Mouse (Mus musculus) MEL (cell line): ENCODE results near the gene Gtf2h1. TPM values are rescaled to one million over a fixed set of nuclear protein-coding genes. Genes with fewer than 3 reads are reported as not detected.

Experiments used
- DNase-seq: peaks from one replicate; pipeline ENCODE4 v3.0.0; 2011; ENCODE audit warnings: low read depth, low spot score
- H3K27ac ChIP-seq: 2 replicates; pipeline ENCODE4 v1.5.1; 2012; ENCODE audit warnings: low read depth, mild to moderate bottlenecking, control low read depth, low read length, moderate library complexity; ENCODE audit not compliant: control insufficient read depth
- H3K27me3 ChIP-seq, 2 experiments: fragments of 150-350 bp in 1 of 2; sonication (generic) in 1 of 2; 2 replicates each; pipeline ENCODE4 v1.6.1; 2012; ENCODE audit warnings: low read length in 2 of 2, mild to moderate bottlenecking in 2 of 2, improper control_type of control experiment in 1 of 2, moderate library complexity in 1 of 2; ENCODE audit not compliant: insufficient read depth in 2 of 2, control insufficient read depth in 1 of 2
- H3K36me3 ChIP-seq, 2 experiments: 2 replicates each; pipeline ENCODE4 v1.6.1; 2012 to 2014; ENCODE audit warnings: low read length in 2 of 2, improper control_type of control experiment in 1 of 2, inconsistent platforms in 1 of 2, mild to moderate bottlenecking in 1 of 2; ENCODE audit not compliant: insufficient read depth in 2 of 2, control insufficient read depth in 1 of 2
- H3K4me1 ChIP-seq, 2 experiments: fragments of 150-350 bp in 1 of 2; sonication (generic) in 1 of 2; 2 replicates each; pipeline ENCODE4 v1.6.1; 2012; ENCODE audit warnings: low read length in 2 of 2, improper control_type of control experiment in 1 of 2, mild to moderate bottlenecking in 1 of 2; ENCODE audit not compliant: insufficient read depth in 2 of 2, control insufficient read depth in 1 of 2
- H3K4me3 ChIP-seq, 2 experiments: fragments of 150-350 bp in 1 of 2; sonication (generic) in 1 of 2; 2 replicates each; pipeline ENCODE4 v1.5.1; 2012; ENCODE audit warnings: low read depth in 2 of 2, low read length in 2 of 2, mild to moderate bottlenecking in 2 of 2, moderate library complexity in 2 of 2, control low read depth in 1 of 2, improper control_type of control experiment in 1 of 2; ENCODE audit not compliant: control insufficient read depth in 1 of 2, insufficient read depth in 1 of 2
- H3K79me2 ChIP-seq: 2 replicates; pipeline ENCODE4 v1.6.1; 2012; ENCODE audit warnings: mild to moderate bottlenecking, low read length, moderate library complexity; ENCODE audit not compliant: control insufficient read depth, poor library complexity, insufficient read depth
- H3K9ac ChIP-seq: 2 replicates; pipeline ENCODE4 v1.6.1; 2012; ENCODE audit warnings: low read depth, mild to moderate bottlenecking, control low read depth, low read length, moderate library complexity; ENCODE audit not compliant: control insufficient read depth, poor library complexity, severe bottlenecking
- H3K9me3 ChIP-seq: fragments of 150-350 bp; sonication (generic); replicated peaks from 2 replicates; pipeline ENCODE4 v1.6.1; 2012; ENCODE audit warnings: mild to moderate bottlenecking, low read length, improper control_type of control experiment, moderate library complexity; ENCODE audit not compliant: insufficient read depth
- BHLHE40 ChIP-seq: IDR thresholded peaks from 2 replicates; pipeline ENCODE4 v1.6.1; 2012; ENCODE audit warnings: low read depth, mild to moderate bottlenecking, inconsistent platforms, low read length, improper control_type of control experiment, borderline replicate concordance
- CHD1 ChIP-seq: IDR thresholded peaks from 2 replicates; pipeline ENCODE4 v1.6.1; 2012; ENCODE audit warnings: low read depth, mild to moderate bottlenecking, inconsistent platforms, low read length, improper control_type of control experiment
- CHD2 ChIP-seq: IDR thresholded peaks from 2 replicates; pipeline ENCODE4 v1.6.1; 2011; ENCODE audit warnings: low read length, improper control_type of control experiment
- CTCF ChIP-seq, 3 experiments: IDR thresholded peaks in 2 of 3; conservative IDR thresholded peaks in 1 of 3; 2 replicates each; pipeline ENCODE4 v1.5.1; 2011 to 2012; ENCODE audit warnings: low read length in 3 of 3, low read depth in 2 of 3, mild to moderate bottlenecking in 2 of 3, improper control_type of control experiment in 1 of 3, inconsistent platforms in 1 of 3, mixed read lengths in 1 of 3, moderate library complexity in 1 of 3; ENCODE audit not compliant: control insufficient read depth in 1 of 3, insufficient read depth in 1 of 3, poor library complexity in 1 of 3, severe bottlenecking in 1 of 3
- E2F4 ChIP-seq: IDR thresholded peaks from 2 replicates; pipeline ENCODE4 v1.6.1; 2011; ENCODE audit warnings: low read depth, low read length, improper control_type of control experiment, borderline replicate concordance
- ELF1 ChIP-seq: IDR thresholded peaks from 2 replicates; pipeline ENCODE4 v1.6.1; 2014; ENCODE audit warnings: low read depth, mild to moderate bottlenecking, inconsistent platforms, low read length, improper control_type of control experiment, moderate library complexity
- EP300 ChIP-seq, 2 experiments: IDR thresholded peaks; 2 replicates each; pipeline ENCODE4 v1.6.1; 2011; ENCODE audit warnings: improper control_type of control experiment in 2 of 2, low read length in 2 of 2, low read depth in 1 of 2, mild to moderate bottlenecking in 1 of 2
- ETS1 ChIP-seq: IDR thresholded peaks from 2 replicates; pipeline ENCODE4 v1.6.1; 2012; ENCODE audit warnings: low read depth, mild to moderate bottlenecking, inconsistent platforms, low read length, improper control_type of control experiment, moderate library complexity
- GABPA ChIP-seq: IDR thresholded peaks from 2 replicates; pipeline ENCODE4 v1.6.1; 2012; ENCODE audit warnings: low read depth, mild to moderate bottlenecking, inconsistent platforms, low read length, improper control_type of control experiment, moderate library complexity
- GATA1 ChIP-seq: IDR thresholded peaks from 2 replicates; pipeline ENCODE4 v1.6.1; 2011; ENCODE audit warnings: low read depth, low read length, improper control_type of control experiment
- HCFC1 ChIP-seq: IDR thresholded peaks from 2 replicates; pipeline ENCODE4 v1.6.1; 2012; ENCODE audit warnings: low read depth, mild to moderate bottlenecking, inconsistent platforms, low read length, improper control_type of control experiment, moderate library complexity
- KAT2A ChIP-seq: conservative IDR thresholded peaks from 2 replicates; pipeline ENCODE4 v1.6.1; 2012; ENCODE audit warnings: low read depth, low read length, improper control_type of control experiment, inconsistent platforms
- MAFK ChIP-seq: IDR thresholded peaks from 2 replicates; pipeline ENCODE4 v1.6.1; 2011; ENCODE audit warnings: low read depth, mild to moderate bottlenecking, low read length, improper control_type of control experiment, borderline replicate concordance
- MAZ ChIP-seq: IDR thresholded peaks from 2 replicates; pipeline ENCODE4 v1.6.1; 2012; ENCODE audit warnings: low read depth, mild to moderate bottlenecking, inconsistent platforms, low read length, improper control_type of control experiment
- MEF2A ChIP-seq: IDR thresholded peaks from 2 replicates; pipeline ENCODE4 v1.6.1; 2014; ENCODE audit warnings: low read depth, mild to moderate bottlenecking, inconsistent platforms, low read length, improper control_type of control experiment; ENCODE audit not compliant: poor library complexity, insufficient replicate concordance, severe bottlenecking; ENCODE audit errors: extremely low read depth
- MXI1 ChIP-seq: IDR thresholded peaks from 2 replicates; pipeline ENCODE4 v1.6.1; 2011; ENCODE audit warnings: mild to moderate bottlenecking, low read depth, low read length, improper control_type of control experiment
- MYB ChIP-seq: IDR thresholded peaks from 2 replicates; pipeline ENCODE4 v1.6.1; 2011; ENCODE audit warnings: mild to moderate bottlenecking, low read depth, low read length, improper control_type of control experiment
- MYC ChIP-seq: IDR thresholded peaks from 2 replicates; pipeline ENCODE4 v1.6.1; 2011; ENCODE audit warnings: low read depth, mild to moderate bottlenecking, low read length, improper control_type of control experiment, moderate library complexity
- NELFE ChIP-seq: IDR thresholded peaks from 2 replicates; pipeline ENCODE4 v1.6.1; 2011; ENCODE audit warnings: low read depth, low read length, improper control_type of control experiment
- NRF1 ChIP-seq: IDR thresholded peaks from 2 replicates; pipeline ENCODE4 v1.6.1; 2014; ENCODE audit warnings: low read depth, mild to moderate bottlenecking, inconsistent platforms, low read length, improper control_type of control experiment, moderate library complexity; ENCODE audit not compliant: poor library complexity, insufficient read depth, severe bottlenecking
- POLR2AphosphoS2 ChIP-seq: IDR thresholded peaks from 2 replicates; pipeline ENCODE4 v1.6.1; 2011; ENCODE audit warnings: low read length, improper control_type of control experiment
- POLR2AphosphoS5 ChIP-seq: IDR thresholded peaks from 2 replicates; pipeline ENCODE4 v1.6.1; 2012; ENCODE audit warnings: low read depth, borderline replicate concordance, mild to moderate bottlenecking, inconsistent platforms, low read length, moderate library complexity, mixed read lengths
- RCOR1 ChIP-seq: IDR thresholded peaks from 2 replicates; pipeline ENCODE4 v1.6.1; 2012; ENCODE audit warnings: low read depth, mild to moderate bottlenecking, inconsistent platforms, low read length, improper control_type of control experiment
- SIN3A ChIP-seq: IDR thresholded peaks from 2 replicates; pipeline ENCODE4 v1.6.1; 2012; ENCODE audit warnings: low read length, improper control_type of control experiment, inconsistent platforms
- SMC3 ChIP-seq: IDR thresholded peaks from 2 replicates; pipeline ENCODE4 v1.6.1; 2011; ENCODE audit warnings: low read depth, low read length, improper control_type of control experiment
- TAL1 ChIP-seq: IDR thresholded peaks from 2 replicates; pipeline ENCODE4 v1.6.1; 2012; ENCODE audit warnings: mild to moderate bottlenecking, inconsistent platforms, low read length, moderate library complexity, mixed read lengths
- TBP ChIP-seq: IDR thresholded peaks from 2 replicates; pipeline ENCODE4 v1.8.0; 2011; ENCODE audit warnings: low read depth, low read length, improper control_type of control experiment
- TCF12 ChIP-seq: IDR thresholded peaks from 2 replicates; pipeline ENCODE4 v1.6.1; 2014; ENCODE audit warnings: low read depth, mild to moderate bottlenecking, inconsistent platforms, low read length, improper control_type of control experiment, moderate library complexity
- UBTF ChIP-seq: IDR thresholded peaks from 2 replicates; pipeline ENCODE4 v1.6.1; 2012; ENCODE audit warnings: low read depth, mild to moderate bottlenecking, inconsistent platforms, low read length, improper control_type of control experiment, moderate library complexity, borderline replicate concordance; ENCODE audit not compliant: insufficient read depth
- USF1 ChIP-seq: IDR thresholded peaks from 2 replicates; pipeline ENCODE4 v1.6.1; 2014; ENCODE audit warnings: low read depth, mild to moderate bottlenecking, inconsistent platforms, low read length, improper control_type of control experiment, moderate library complexity
- USF2 ChIP-seq, 2 experiments: IDR thresholded peaks; 2 replicates each; pipeline ENCODE4 v1.6.1; 2011 to 2012; ENCODE audit warnings: improper control_type of control experiment in 2 of 2, low read length in 2 of 2, borderline replicate concordance in 1 of 2, inconsistent platforms in 1 of 2, low read depth in 1 of 2, mild to moderate bottlenecking in 1 of 2; ENCODE audit not compliant: insufficient read depth in 1 of 2
- ZC3H11A ChIP-seq: IDR thresholded peaks from 2 replicates; pipeline ENCODE4 v1.6.1; 2012; ENCODE audit warnings: low read depth, mild to moderate bottlenecking, inconsistent platforms, low read length, improper control_type of control experiment
- ZKSCAN1 ChIP-seq: IDR thresholded peaks from 2 replicates; pipeline ENCODE4 v1.6.1; 2012; ENCODE audit warnings: low read depth, mild to moderate bottlenecking, inconsistent platforms, low read length, improper control_type of control experiment, moderate library complexity
- ZMIZ1 ChIP-seq: IDR thresholded peaks from 2 replicates; pipeline ENCODE4 v1.6.1; 2012; ENCODE audit warnings: low read depth, mild to moderate bottlenecking, inconsistent platforms, low read length, improper control_type of control experiment, moderate library complexity
- ZNF384 ChIP-seq: IDR thresholded peaks from 2 replicates; pipeline ENCODE4 v1.6.1; 2012; ENCODE audit warnings: low read depth, mild to moderate bottlenecking, inconsistent platforms, low read length, improper control_type of control experiment
- polyA plus RNA-seq, 2 experiments: library from polyadenylated mRNA; stranded (reverse) in 1 of 2; unstranded in 1 of 2; fragments of >175 nt in 1 of 2; fragments of >200 nt in 1 of 2; gene quantifications; 2 replicates each; pipeline versions ENCODE4 v1.2.1 to v1.2.4; 2012; ENCODE audit warnings: low replicate concordance in 2 of 2, low read depth in 1 of 2; ENCODE audit not compliant: insufficient read length in 2 of 2, insufficient read depth in 1 of 2, missing spikeins in 1 of 2
- total RNA-seq: library from RNA; depleted of rRNA; stranded (reverse); fragments of 300-350 nt; gene quantifications from 2 replicates; pipeline ENCODE4 v1.2.3, GENCODE M21; 2012

The Gtf2h1 gene
- total and polyA plus RNA-seq, 3 experiments, result 105 to 142 TPM; not detected in 1

GRCm38 (mm10) chr7:46830799-46831590, 35.1 kb downstream of the Gtf2h1 start:
- peak; percentile 86 for DNase-seq
- Histone ChIP-seq H3K27ac (peak overlapping the region; percentile 84), H3K9me3 (no peaks in the 10 kb centered on the region), H3K27me3 (no peaks in the 10 kb centered on the region), H3K4me1 (peaks cover 21 to 38% of the 10 kb centered on the region in 2 experiments), H3K36me3 (peaks cover 0 to 20% of the 10 kb centered on the region in 2 experiments; a peak in 2 of 4 replicates), H3K9ac (peak overlapping the region; percentile 43), H3K4me3 (peak overlapping the region; percentile 36 to 43), H3K79me2 (no peaks in the 10 kb centered on the region)
- TF ChIP-seq MYC (peak; percentile 65; the same call in 1 of the 2 replicates), ZMIZ1 (no peak), POLR2AphosphoS2 (no peak), EP300 (IDR thresholded peaks at IDR 0.05; ENCODE audit: low read depth in 1 of 2, low read length in 2 of 2) (peak; percentile 79 to 80), BHLHE40 (peak; percentile 65; the same call in 1 of the 2 replicates), KAT2A (no peak), CHD1 (no peak), POLR2AphosphoS5 (no peak), ZC3H11A (no peak), UBTF (no peak), NELFE (no peak), MAZ (no peak), TAL1 (peak; percentile 86), ZKSCAN1 (no peak), RCOR1 (peak; percentile 50), CHD2 (no peak), MAFK (no peak), CTCF (IDR thresholded peaks at IDR 0.05 in 2 of 3, conservative IDR thresholded peaks at IDR 0.05 in 1 of 3; ENCODE audit: control insufficient read depth in 1 of 3, insufficient read depth in 1 of 3, low read depth in 2 of 3, low read length in 3 of 3, poor library complexity in 1 of 3, severe bottlenecking in 1 of 3) (no peak), ELF1 (peak; percentile 47; the same call in 1 of the 2 replicates), ZNF384 (peak; percentile 37), SIN3A (peak; percentile 91), NRF1 (no peak), SMC3 (no peak), E2F4 (no peak), MYB (no peak), MXI1 (peak; percentile 87), TCF12 (peak; percentile 77), GABPA (no peak), ETS1 (peak; percentile 93), USF2 (IDR thresholded peaks at IDR 0.05; ENCODE audit: borderline replicate concordance in 1 of 2, insufficient read depth in 1 of 2, low read depth in 1 of 2, low read length in 2 of 2) (no peak), GATA1 (peak; percentile 83), MEF2A (no peak), HCFC1 (no peak), TBP (0 out of 2 replicates have a peak, but pooled peaks have one; percentile 19), USF1 (peak; percentile 62)
